Mouse (Mus musculus) spleen, adult 2 months (tissue): ENCODE results near the gene Fbn1. TPM values are rescaled to one million over a fixed set of nuclear protein-coding genes. Genes with fewer than 3 reads are reported as not detected.

Experiments used
- DNase-seq, 2 experiments: peaks; one replicate each; pipeline versions ENCODE4 v3.0.0 to v3.0.0-alpha.2; 2012 to 2021; ENCODE audit warnings: low spot score in 2 of 2, low read depth in 1 of 2
- H3K27ac ChIP-seq: fragments of 200-500 bp; 2 replicates; pipeline ENCODE4 v1.5.1; 2012; ENCODE audit warnings: low read length, inconsistent platforms; ENCODE audit not compliant: insufficient read depth
- H3K27me3 ChIP-seq: fragments of 200-500 bp; 2 replicates; pipeline ENCODE4 v1.6.1; 2012; ENCODE audit warnings: mild to moderate bottlenecking, moderate library complexity, low read length, inconsistent platforms; ENCODE audit not compliant: control insufficient read depth, insufficient read depth
- H3K36me3 ChIP-seq: fragments of 200-500 bp; 2 replicates; pipeline ENCODE4 v1.6.1; 2012; ENCODE audit warnings: mild to moderate bottlenecking, low read length, inconsistent platforms; ENCODE audit not compliant: control insufficient read depth, insufficient read depth
- H3K4me1 ChIP-seq: fragments of 200-500 bp; 2 replicates; pipeline ENCODE4 v1.6.1; 2011; ENCODE audit warnings: inconsistent platforms; ENCODE audit not compliant: control insufficient read depth, insufficient read depth, insufficient read length
- H3K4me3 ChIP-seq: fragments of 200-500 bp; 2 replicates; pipeline ENCODE4 v1.5.1; 2011; ENCODE audit warnings: mild to moderate bottlenecking, inconsistent platforms; ENCODE audit not compliant: insufficient read depth, insufficient read length; ENCODE audit errors: extremely low read depth
- CTCF ChIP-seq: fragments of 200-500 bp; IDR thresholded peaks from 2 replicates; pipeline ENCODE4 v1.5.1; 2011; ENCODE audit warnings: mild to moderate bottlenecking, inconsistent platforms; ENCODE audit not compliant: insufficient read depth, insufficient read length, insufficient replicate concordance; ENCODE audit errors: extremely low read depth
- POLR2A ChIP-seq: fragments of 200-500 bp; IDR thresholded peaks from 2 replicates; pipeline ENCODE4 v1.6.1; 2011; ENCODE audit warnings: low read depth, low read length, inconsistent platforms
- WGBS: fragments of 180-500 bp; shearing (Covaris S2); methylation state at CpG from one replicate; pipeline ENCODE4 v1.1.7; 2018; 5-methylcytosine and 5-hydroxymethylcytosine counted together
- polyA plus RNA-seq: library from polyadenylated mRNA; depleted of rRNA; stranded (reverse); fragments of >200 nt; gene quantifications from 2 replicates; pipeline ENCODE4 v1.2.3, GENCODE M21; 2012

Gene Fbn1
- polyA plus RNA-seq, 1 experiment: 3.1 TPM

DNA sequence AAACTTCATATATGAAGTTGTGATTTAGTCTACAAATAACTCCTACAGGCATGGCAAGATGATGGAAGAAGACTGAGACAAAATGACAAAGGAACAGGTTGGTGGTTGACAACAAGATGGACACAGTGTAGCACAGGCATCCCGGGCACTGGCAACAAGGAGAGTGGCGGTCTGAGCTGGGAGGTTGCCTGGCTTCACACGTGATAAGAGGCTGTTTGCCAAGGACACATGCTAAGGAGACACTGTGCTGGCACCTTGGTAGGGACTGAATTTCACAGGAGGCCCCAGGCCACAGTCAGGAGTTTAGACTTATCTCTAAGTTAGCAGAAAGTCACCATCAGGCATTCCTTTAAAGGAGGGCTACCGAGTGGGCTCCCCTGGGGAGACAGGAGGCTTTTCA lies 88.1 kb downstream of the Fbn1 start:
- 79% methylated on average over 4 of the region's 4 CpGs for WGBS
- TF ChIP-seq CTCF (no peak), POLR2A (no peak)
- DNase-seq: no peak
- Histone ChIP-seq H3K4me3 (no peak overlapping the region), H3K27me3 (no peaks in the 10 kb centered on the region), H3K27ac (no peak overlapping the region), H3K36me3 (no peaks in the 10 kb centered on the region), H3K4me1 (no peaks in the 10 kb centered on the region)

DNA sequence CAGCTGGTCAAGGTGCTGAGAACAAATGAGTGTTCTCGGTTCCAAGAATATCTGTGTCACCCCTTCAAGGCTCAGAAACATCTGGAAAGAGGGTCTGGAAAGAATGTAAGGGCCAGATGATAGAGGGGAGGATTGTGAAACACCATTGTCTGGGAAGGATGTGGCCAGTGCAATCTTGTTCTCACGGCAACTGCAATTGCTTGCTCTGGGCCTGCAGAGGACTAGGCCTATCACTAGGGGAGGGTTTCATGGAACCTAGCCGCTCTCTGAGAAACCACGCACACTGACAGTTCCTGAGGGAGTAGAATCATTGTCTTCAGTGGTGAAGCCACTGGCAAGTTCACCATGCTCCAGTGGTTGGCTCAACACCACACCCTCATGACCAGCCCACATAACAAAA lies 89.2 kb downstream of the Fbn1 start:
- no peak overlapping the region for H3K4me3 ChIP-seq
- WGBS: 54% methylated on average over 4 of the region's 4 CpGs
- TF ChIP-seq POLR2A (no peak), CTCF (no peak)
- H3K27me3 ChIP-seq: no peaks in the 10 kb centered on the region
- DNase-seq: no peak
- no peak overlapping the region for H3K27ac ChIP-seq
- no peaks in the 10 kb centered on the region for H3K36me3 ChIP-seq
- H3K4me1 ChIP-seq: no peaks in the 10 kb centered on the region

DNA sequence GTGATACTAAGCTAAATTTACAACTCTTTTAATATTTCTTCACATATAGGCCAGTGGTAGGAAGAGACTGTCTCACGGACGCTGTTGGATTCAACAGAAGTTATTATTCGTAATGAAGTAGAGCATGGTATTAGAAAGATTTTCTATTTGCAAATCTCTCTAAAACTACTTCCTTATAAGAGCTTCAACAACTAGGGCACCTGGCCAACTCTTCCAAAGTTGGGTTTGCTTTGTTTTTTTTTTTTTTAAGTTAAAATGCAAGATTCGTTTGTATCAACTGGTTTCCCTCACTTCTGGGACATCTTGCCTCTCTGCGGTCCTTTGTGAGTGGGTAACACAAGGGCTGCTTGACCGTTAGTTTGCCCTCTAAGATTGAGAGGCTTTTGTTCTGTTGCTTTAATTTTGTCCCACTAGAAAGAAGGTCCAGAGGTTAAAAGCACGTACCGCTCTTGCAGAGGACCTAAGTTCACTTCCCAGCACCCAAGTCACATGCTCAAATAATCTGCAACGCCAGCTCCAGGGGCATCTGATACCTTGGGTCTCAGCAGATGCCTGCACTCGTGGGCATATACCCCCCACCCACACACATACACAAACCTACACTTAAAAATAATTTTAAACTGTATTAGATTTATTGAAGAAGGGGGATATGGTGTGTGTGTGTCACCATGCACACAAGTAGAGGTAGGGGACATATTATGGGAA lies 91.1 kb downstream of the Fbn1 start:
- TF ChIP-seq CTCF (no peak), POLR2A (no peak)
- 82% methylated on average over 10 of the region's 10 CpGs for WGBS
- no peak overlapping the region for H3K4me3 ChIP-seq
- no peak for DNase-seq
- H3K27me3 ChIP-seq: no peaks in the 10 kb centered on the region
- no peaks in the 10 kb centered on the region for H3K4me1 ChIP-seq
- no peaks in the 10 kb centered on the region for H3K36me3 ChIP-seq
- no peak overlapping the region for H3K27ac ChIP-seq

DNA sequence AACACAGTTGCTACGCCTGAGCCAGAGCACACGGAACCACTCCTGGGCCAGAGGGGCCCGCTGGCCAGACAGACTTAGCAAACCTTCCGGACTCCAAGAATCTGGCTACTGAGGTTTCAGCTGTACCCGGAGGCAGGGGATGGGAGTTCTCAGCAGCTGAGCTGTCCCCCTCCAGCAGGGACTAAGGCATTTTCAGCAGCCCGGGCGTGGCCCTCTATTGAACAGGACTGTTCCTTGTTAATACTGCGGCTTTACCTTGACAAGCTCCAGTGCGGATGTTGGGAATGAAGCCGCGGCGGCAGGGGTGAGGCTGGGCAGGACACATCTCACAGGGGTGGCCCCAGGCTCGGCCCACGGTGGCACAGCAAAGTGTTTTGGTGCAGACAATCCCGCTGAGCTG lies 95.4 kb downstream of the Fbn1 start:
- H3K27ac ChIP-seq: no peak overlapping the region
- WGBS: 92% methylated on average over 15 of the region's 15 CpGs
- no peaks in the 10 kb centered on the region for H3K4me1 ChIP-seq
- no peaks in the 10 kb centered on the region for H3K36me3 ChIP-seq
- H3K27me3 ChIP-seq: no peaks in the 10 kb centered on the region
- DNase-seq: no peak
- H3K4me3 ChIP-seq: no peak overlapping the region
- TF ChIP-seq CTCF: no peak
- TF ChIP-seq POLR2A: no peak

DNA sequence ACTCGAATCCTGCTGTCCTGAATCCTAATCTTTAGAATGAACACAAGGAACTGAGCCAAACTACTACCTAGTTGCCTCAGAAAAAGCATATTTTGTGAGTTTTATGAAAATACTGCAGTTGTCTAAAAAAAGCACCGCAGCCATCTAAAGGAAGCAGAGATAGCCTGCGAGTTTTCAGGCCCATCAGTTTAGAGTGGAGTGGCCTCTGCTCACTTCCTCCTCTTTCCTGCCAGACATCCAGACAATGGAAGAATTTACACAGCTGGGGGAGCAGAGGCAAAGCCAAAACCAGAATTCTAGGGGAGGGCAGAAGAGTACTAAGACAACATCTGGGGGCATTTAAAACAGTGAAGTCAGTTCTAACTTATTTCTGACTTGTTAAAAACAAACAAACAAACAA lies 96.0 kb downstream of the Fbn1 start:
- 32% methylated on average over 3 of the region's 3 CpGs for WGBS
- no peak for DNase-seq
- no peak overlapping the region for H3K4me3 ChIP-seq

DNA sequence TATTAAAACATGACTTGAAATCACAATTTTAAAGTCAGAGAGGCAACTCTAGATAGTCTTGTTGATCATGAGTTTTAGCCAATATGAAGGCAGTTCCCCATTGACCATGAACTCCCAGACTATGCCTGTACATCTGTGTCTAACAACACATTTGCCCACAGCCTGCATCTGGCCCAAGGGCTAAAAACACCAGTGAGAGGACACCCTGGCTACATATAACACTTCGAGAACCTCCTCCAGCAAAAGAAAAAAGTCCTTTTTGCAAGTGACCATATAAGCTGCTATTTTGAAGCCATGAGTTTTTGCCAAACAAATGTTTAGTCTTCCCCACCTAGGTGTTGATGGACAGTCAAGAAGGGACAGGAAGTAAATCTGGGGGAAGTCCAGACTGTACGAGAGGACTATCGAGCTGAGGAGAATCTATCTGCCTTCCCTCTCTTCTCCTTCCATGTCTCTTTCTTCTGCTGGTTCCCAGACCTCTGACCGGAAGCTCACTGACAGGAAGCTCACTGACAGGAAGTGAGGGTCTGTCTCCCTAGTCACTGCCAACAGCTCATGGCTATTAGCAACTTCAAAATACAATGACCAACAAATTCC lies 103.2 kb downstream of the Fbn1 start:
- DNase-seq: no peak
- no peak for TF ChIP-seq POLR2A
- Histone ChIP-seq H3K27me3 (no peaks in the 10 kb centered on the region), H3K4me1 (no peaks in the 10 kb centered on the region), H3K36me3 (no peaks in the 10 kb centered on the region), H3K27ac (no peak overlapping the region), H3K4me3 (no peak overlapping the region)
- WGBS: 75% methylated on average over 4 of the region's 4 CpGs

More for the DNA sequence above, 96.0 kb downstream of the Fbn1 start:
- Histone ChIP-seq H3K27me3 (no peaks in the 10 kb centered on the region), H3K27ac (no peak overlapping the region), H3K36me3 (no peaks in the 10 kb centered on the region), H3K4me1 (no peaks in the 10 kb centered on the region)
- TF ChIP-seq CTCF (no peak), POLR2A (no peak)

DNA sequence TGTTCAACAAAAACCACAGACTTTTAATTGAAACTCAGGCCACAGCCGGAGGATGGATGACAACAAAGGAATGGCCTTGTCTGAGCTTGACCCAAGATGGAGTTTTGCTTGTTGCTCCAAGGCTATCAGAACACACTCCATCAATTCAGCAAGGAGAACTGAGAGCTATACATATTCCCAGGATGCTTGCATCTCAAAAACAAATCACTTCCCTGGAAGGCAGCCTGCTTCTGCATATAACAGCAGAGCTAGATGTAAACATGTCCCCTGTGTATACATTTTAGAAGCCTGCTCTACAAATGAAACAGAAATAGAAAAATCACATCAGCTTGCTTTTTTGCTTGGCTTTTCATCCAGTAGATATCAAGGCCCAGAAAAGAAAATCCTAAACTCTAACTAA lies 105.5 kb downstream of the Fbn1 start:
- 83% methylated on average over 1 of the region's 1 CpGs for WGBS
- H3K27ac ChIP-seq: no peak overlapping the region
- H3K27me3 ChIP-seq: no peaks in the 10 kb centered on the region
- DNase-seq: no peak
- TF ChIP-seq POLR2A: no peak
- no peak for TF ChIP-seq CTCF
- no peaks in the 10 kb centered on the region for H3K4me1 ChIP-seq
- no peaks in the 10 kb centered on the region for H3K36me3 ChIP-seq
- H3K4me3 ChIP-seq: no peak overlapping the region
